Mouse (Mus musculus): ENCODE measurements at regions not wholly inside any gene's neighbourhood (a gene's known extent, or its start where the extent isn't known, plus 50 kb on each side); places are given as distances from the start of the nearest gene placed in this dataset.

GRCm38 (mm10) chr16:20800038-20800437, 65.7 kb upstream of the Thpo start:
- DNase-seq (ENCODE audit: low spot score in 2 of 2), result no peak

GRCm38 (mm10) chr16:20798115-20798514, 63.8 kb upstream of the Thpo start:
- DNase-seq (ENCODE audit: low spot score in 2 of 2), result no peak

- no peak for DNase-seq (ENCODE audit: low spot score in 2 of 2)
Measured at GRCm38 (mm10) chr16:20794721-20795120, 60.4 kb upstream of the Thpo start.

Data from heart, adult 9 months (tissue).